Mouse (Mus musculus) layer of hippocampus, adult 9-10 months (tissue): Measurements from ENCODE around the gene Neo1.
"Not testable (repeated sequence)": the region's sequence is repeated elsewhere in the genome, so short reads cannot be mapped to it uniquely, and the experiment has no call there.

Experiments used
- DNase-seq: peaks from one replicate; pipeline ENCODE4 v3.0.0; 2022; ENCODE audit warnings: low spot score

The Neo1 gene

DNA sequence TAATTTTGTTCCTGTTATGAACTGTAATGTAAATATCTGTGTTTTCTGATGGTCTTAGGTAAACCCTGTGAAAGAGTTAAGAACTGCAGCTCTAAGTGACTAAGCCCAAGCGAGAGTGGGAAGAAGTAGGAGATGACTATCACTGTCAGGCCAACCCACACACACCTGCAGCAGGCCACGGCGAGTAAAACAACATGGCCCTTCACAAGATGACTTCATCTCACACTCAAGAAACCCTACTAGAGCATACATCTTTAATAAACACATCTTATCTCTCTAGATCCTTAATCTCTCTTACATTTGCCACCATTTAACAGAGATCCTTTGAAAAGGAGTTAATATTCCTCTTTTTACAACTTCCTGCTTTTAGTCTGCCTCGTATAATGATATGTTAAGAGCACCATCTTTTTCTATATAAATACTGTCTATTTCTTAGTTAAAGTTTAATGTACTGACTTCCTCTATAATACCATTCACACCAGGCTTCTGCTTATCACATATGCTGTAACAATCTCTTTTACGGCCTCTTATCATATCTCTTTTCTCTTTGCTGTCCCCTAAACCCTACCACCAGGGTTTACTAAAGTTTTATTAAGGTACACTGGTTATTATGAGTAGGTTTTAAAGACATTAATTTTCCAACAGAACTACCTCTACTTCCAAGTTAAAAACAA lies 46.8 kb downstream of the Neo1 start:
- no peak for DNase-seq

DNA sequence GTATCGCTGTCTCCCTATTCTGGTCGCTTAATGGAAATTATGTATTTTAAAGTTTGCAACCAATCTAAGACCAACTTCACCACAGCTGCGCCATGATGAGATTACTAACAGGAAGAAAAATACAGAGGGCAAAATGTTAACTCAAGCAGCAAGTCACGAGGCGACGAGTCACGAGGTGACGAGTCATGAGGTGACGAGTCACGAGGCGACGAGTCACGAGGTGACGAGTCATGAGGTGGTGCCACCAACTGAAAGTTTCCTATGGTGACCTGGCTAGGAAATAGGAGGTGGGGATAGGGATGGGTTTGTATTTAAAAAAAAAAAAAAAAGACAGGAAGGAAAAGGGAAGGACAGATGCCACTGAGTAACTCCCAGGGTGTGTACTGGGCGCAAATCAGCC lies 57.2 kb downstream of the Neo1 start:
- DNase-seq, result no peak

DNA sequence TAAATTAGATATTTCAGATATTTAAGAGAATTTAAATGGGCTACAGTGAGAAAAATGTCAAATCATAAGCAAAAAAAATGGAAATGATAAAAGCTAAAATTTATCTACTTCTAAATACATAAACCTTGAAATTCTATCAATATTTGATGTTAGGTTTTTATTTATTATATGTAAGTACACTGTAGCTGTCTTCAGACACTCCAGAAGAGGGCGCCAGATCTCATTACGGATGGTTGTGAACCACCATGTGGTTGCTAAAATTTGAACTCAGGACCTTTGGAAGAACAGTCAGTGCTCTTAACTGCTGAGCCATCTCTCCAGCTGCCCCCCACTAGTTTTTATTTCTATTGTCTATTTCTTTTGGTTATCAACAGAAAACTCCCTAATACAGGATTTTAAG lies 65.1 kb downstream of the Neo1 start:
- not testable (repeated sequence) for DNase-seq

DNA sequence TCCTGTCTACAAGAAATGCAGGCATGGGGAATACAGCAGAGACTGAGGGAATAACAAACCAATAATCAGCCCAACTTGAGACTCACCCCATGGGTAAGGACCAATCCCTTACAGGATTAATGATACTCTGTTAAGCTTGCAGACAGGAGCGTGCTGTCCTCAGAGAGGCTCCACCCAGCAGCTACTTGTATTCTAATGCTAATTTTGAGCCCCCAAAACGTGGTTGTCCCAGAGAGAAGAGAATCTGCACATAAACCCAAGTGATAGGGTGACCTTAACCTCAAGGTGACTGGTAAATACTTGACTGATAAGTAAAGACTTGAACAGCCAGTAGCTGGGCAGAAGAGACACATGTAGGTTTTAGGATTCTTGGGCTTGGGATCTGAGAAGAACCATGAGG lies 68.9 kb downstream of the Neo1 start:
- DNase-seq, result no peak

DNA sequence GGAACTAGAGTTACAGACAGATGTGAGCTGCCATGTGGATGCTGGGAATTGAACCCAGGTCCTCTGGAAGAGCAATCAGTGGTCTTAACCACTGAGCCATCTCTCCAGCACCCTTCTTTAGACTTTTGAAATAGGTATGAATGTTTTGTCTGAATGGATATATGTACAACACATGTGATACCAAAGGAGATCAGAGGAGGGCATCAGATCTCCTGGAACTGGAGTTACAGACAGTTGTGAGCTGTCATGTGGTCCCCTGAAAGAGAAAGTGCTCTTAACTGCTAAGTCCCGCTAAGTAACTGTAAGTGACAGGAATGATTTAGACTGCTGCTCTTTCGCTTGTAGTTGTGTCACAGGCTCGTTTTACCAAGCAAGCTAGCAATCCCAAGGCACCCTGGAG lies 80.7 kb downstream of the Neo1 start:
- no peak for DNase-seq

DNA sequence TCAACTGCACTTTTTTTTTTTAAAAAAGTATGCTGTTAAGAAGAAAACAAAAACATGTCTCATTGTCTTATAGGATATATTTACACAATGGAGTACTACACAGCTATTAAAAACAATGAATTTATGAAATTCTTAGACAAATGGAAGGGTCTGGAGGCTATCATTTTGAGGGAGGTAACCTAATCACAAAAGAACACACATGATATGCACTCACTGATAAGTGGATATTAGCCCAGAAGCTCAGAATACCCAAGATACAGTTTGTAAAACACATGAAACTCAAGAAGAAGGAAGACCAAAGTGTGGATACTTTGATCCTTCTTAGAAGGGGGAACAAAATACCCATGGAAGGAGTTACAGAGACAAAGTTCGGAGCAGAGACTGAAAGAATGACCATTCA lies 90.3 kb downstream of the Neo1 start:
- DNase-seq, result not testable (repeated sequence)

DNA sequence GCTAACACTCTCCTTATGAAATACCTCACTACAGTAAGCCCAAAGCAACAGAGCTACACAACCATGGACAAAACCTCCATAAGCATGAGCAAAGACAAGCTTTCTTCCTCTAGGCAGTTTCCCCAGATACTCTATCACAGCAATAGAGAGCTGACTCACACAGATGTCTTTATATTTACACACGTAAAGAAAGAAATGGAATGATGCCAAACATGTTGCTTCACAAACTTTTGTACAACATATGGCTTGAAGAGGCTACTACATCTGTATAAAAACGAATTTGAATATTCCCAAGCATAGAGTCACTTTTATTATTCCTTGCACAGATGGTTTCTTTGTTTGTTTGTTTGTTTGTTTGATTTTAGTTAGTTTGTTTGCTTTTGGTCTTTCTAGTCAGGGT lies 101.5 kb downstream of the Neo1 start:
- DNase-seq, result no peak

DNA sequence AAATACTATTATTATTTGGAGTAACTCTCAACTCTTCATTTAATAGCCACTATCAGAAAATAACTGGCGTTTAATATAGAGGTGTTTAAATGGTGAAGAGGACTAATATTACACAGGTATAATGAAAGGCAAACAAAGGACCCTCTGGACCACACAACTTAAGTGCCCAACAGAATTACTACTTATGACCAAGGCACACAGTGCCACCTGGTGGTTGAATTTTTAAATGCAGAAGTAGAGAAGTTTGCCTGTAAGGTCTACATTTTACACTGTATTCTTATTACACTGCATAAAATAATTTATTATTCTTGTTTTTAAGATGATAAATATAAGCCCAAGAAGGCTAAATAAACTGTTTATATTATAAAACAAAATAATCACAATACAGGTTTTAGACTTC lies 108.1 kb downstream of the Neo1 start:
- DNase-seq, result peak; percentile 36

DNA sequence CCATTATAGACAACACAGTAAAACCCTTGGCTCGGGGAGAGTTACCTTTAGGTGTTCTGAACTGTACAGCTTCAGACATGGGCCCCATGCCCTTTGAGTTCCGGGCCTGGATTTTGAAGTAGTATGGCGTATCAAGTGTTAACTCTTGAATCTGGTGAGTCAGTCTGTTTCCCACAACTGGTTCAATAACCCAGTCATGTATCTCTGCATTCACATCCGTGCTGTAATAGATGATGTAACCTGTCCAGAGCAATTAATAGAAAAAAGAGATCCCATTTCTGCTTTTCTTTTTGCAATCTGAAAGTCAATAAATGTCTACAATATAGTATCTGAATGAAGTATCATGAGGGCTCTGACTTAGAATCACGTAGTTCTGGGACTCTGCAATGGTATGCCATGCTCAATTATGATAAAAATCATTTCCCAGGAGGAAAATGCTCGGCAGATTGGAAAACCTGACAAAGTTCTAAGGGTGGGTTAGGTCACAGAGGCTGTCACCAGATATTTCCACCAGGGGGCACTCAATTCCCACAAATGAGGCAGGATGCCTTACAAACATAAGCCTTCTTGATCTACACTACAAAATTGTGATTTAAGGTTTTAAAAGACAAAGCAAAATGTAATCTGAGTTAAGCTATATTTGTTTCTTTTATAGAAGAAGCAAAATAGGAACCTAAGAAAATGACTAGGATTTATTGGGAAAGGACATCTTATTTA lies 133.2 kb downstream of the Neo1 start:
- DNase-seq, result peak; percentile 30

DNA sequence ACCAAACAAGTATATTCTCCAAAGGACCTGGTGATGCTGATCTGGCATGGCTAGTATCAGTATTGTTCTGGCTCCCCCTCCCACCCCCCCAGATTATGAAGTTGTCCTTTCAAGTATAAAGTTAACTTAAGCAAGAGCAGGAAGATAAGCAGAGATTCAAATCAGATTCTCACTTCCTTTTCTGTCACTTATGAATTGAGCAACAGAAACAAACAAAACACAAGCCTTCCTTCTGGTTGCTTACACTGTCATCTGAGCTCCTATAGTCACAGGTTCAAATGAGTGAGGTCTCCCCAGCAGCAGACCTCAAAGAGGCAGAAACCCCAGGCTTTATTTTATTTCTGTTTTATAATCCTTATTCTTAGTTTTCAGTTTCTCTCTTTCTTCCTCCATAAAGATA lies 136.6 kb downstream of the Neo1 start:
- DNase-seq, result no peak

DNA sequence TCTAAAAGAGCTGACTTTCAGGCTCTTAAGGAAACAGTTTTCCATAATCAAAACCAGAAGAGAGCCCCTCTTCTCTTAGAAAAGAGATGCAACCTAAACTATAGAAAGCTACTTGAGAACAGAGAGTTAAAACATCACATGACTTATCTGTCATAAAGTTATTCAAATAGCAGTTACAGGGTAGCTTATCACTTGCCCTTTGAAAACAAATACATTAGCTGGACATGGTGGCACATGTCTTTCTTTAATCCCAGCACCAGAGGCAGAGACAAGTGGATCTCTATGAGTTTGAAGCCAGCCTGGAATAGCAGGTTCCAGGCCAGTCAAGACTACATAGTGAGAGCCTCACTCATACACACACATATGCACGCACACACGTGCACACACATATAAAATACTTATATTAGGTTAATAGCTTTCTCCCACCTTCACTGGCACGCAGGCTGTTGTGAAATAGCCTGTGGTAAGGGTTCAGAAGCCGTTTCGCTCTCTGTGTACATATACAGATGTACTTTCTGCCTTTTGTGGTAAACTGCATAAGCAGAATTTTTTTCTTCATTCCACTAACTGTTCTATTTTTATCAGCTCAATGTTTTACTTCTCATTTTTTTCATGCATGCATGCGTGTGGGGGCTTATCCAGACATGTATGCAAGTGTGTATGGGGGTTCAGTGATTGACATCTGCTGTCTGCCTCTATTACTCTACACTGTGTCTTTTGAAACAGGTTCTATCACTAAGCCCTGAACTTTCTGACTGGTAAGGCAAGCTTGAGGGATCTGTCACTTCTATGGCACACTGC lies 144.2 kb downstream of the Neo1 start:
- no peak for DNase-seq

DNA sequence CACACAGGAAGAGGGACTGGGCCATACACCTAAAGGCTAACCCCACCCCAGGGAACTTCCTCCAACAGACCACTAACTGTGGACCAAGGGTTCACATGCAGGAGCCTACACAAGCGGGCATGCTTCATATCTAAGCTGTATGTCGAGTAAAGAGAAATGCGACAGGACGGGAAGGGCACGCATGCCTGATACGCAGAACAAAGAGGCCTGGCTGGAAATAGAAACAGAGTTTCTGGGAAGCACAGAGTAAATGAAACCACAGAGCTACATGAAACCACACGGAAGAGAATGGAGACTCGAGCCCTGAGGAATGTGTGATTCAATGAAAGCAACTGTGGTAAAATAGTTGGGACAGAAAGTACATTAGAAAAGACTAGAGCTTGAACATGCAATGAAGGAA lies 145.3 kb downstream of the Neo1 start:
- no peak for DNase-seq

DNA sequence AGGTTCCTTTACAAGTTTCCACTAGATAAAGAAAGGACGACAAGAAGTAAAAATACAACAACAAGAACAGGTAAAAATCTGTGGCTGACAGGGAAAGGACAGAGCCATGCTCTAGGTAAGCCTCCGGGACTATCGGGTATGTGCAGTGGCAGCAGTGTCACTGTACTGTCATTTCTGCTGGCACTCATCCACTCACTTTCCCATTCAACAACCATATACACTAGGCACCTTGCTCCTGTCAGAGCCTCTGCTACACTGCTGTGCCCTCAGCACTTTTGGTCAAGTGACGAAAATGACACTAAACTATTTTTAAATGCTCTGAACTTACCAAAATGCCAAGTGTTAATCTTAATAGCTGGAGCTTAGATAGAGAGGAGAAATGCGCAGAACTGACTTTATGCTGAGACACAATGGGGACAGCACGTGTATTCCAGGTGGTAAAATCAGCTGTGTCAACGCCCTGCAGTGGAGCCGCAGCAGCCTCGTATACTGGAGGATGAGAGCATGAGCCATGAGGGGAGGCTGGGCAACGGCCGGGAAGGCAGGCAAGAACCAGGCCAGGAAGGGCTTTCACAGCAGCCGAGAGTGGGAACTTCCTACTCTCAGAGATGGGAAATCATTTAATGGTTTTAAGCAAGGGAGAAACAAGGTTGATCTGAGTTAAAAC lies 146.3 kb downstream of the Neo1 start:
- DNase-seq, result no peak

DNA sequence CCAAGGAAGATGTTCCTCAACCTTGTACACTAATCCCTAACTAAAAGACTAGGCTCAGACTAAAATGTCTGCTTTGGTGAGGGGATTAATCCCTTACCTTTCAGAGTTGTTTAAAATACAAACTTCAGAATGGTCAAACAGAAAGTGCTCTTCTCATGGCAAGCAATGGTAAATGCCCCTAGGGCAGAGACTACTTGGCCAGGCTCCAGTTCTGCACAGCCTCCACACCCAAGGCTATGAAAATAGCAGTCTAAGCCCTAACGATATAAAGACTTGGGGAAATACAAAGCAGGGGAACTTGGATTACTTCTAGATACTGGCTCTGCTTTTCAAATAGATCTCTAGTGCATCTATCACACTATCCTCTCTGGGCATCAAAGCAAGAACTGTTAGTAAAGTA lies 153.6 kb downstream of the Neo1 start:
- no peak for DNase-seq

DNA sequence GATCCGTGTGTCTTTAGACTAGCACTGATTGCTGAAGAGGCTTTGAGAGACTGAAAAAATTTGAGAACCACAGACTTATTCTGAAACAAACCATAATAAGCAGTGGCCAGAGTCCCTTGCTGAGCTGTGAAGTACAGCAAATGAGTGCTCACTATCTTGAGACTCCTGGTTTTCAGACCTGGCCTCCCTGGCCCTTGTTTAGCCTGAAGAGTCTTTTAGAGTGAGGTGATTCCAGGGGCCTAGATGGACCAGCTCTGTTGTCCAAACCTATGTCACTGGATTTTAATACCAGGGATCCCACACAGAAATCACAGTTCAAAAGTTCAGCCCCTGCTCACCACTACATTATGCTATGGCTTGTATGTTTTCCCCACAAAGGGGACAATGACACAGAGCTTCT lies 156.4 kb downstream of the Neo1 start:
- DNase-seq, result no peak

DNA sequence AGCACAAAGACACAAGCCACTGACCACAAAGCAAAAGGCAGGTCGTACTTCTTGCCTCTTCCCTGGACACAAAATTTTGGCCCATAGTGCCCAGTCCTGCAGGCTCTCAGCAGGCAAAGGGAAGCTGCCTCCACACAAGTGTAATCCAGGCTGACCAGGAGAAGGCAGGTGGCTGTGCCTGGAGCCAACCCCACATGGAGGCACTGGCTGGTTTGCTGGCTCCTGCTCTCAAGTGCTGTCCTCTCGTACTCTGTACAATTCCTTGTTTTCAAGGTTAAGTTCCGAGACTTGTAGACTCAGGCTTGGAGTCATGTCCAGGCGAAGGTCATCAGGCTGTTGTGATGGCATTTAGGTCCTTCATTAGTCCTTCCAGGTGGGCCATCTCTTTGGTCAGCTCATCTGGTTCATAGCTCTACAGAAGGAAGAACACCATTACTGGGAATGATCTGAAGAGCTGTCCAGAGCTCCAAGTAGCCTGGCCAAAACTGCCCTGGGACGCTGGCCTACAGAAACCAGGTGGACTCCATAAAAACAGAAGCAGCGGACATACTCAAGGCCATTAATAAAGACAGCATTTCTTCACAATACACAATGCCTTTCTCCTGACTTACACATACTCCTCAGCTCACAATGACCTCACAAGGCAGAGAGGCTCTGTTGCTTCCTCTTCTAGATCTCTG lies 159.2 kb downstream of the Neo1 start:
- DNase-seq, result no peak

DNA sequence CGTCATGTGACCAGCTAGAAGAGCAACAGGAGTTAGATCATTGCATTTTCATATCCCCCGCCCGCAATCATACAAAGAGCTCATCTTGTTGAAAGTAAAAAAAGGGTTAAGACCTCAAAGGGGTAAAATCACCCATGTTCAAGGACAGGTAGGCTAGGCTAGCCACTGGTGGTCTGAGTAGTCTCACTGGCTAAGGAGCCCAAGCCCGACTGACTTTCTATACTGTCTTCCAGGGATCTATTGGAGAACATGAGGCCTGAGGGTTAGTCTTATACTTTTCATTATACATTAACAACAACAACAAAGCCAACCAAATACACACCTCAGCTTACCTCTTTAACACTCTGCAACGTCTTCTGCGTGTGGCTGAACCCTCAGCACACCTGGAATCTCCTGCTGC lies 160.8 kb downstream of the Neo1 start:
- DNase-seq, result no peak

DNA sequence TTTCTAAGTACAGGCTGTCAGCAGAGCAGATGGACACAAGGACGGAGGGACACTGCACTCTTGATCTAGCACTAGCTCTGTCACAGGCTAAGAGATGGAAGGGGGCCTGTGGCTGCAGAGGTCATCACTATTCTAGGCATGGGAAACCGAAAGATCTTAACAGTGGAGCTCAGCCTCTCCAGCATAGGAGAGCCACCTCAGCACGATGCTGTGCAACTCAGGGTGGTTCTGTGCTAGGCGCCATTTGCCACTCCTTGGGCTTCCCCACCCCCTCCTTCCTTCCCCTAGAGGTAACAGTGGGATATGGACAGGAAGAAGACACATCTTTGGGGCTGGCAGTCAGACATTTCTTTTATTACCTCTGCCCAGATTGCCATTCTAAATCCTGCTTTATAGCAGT lies 161.9 kb downstream of the Neo1 start:
- no peak for DNase-seq

DNA sequence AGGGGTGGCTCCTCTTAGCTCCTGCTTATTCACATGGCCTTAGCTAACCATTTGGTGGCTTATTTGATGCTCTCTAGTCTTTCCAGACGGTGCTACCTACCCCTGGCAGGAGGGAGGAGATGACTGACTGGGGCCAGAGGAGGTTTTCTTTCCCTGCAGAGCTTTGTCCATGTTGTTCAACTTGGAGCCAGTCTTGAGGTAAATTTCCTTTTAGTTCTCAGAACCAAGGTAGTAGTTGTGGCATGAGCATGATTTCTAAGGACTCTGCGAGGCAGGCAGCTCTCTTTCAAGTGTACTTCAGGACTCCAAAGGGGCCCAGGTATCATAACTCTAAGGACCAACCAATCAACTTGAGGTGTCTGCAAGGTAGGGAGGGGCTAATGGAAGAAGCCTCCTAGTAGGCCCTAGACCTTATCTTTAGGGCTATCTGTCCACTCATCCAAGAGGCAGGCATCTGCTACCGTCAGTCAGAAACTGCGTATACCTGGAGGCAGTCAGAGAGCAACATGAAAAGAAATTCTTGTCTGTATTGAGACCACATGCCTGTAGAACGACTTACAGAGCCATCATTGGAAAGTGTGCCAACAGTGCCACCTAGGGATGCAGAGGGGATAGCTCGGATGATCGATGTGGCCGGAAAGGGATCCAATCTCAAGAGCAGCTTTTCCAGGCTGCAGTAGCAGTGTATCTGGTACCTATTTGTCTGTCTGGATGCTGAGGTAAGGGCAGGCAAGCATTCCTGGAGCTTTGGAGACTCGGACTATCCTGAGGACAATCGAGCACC lies 162.5 kb downstream of the Neo1 start:
- DNase-seq, result peak; percentile 59

DNA sequence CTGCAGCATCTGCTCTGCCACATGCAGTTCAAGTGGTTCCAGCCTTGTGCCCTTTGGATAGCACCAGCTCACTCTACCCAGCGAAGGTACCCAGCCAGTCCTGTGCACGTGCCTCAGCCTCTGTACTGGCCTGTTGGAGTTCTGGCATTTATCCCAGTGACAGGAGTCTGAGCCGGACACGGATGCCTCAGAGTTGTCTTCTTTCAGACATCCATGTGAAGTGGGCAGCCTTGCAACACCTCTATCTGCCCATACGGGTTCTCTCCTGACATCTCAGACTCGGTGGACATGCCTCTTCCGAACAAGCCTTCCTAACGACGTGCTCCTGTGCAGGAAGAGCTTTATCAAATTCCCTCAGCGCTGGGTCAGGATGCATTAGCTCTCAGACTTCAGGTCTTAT lies 165.1 kb downstream of the Neo1 start:
- DNase-seq, result no peak

DNA sequence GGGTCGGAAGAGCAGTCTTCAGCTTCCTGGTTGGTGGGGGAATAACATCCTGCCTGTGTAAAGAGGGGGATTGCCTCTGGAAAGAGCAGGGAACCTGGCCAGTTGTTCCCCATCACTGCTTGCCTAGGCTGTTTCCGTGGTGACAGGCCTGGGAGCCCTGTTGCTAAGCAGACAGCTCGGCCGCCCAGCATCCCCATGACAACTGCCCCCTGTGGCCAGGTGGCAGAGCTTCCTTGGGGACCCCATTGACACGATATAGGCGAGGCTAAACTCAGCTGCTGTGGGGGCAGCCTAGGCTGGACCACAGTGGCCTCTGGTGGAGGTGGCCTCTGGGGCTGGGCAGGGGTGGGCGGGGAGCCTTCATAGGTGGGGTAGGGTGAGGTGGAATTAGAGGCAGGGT lies 172.4 kb downstream of the Neo1 start:
- no peak for DNase-seq
